Mouse (Mus musculus): Measurements from ENCODE around the gene Gm48552. TPM values are rescaled to one million over a fixed set of nuclear protein-coding genes. Genes with fewer than 3 reads are reported as not detected.
A peak's percentile ranks its signal among the peaks of the same experiment; 100 is the strongest.

The Gm48552 gene
- polyA plus RNA-seq, 1 experiment from 2014 or later = not detected

GRCm38 (mm10) chr10:81365073-81365472 lies 23.7 kb upstream of the Gm48552 start:
- Histone ChIP-seq H3K27me3 (ENCODE audit: control insufficient read depth, insufficient read depth, low read length) (peaks cover 20% of the 10 kb centered on the region), H3K4me1 (ENCODE audit: control insufficient read depth, insufficient read depth, low read length) (peaks cover 11% of the 10 kb centered on the region), H3K9ac (replicated peaks; ENCODE audit: low read length) (no peak overlapping the region), H3K4me3 (ENCODE audit: low read depth, low read length) (no peak overlapping the region; the same call in 1 of the 2 replicates), H3K36me3 (replicated peaks; ENCODE audit: control insufficient read depth, insufficient read depth, low read depth, low read length) (peaks cover 16% of the 10 kb centered on the region), H3K4me2 (ENCODE audit: low read depth, low read length) (no peak overlapping the region; the same call in 1 of the 2 replicates), H3K27ac (replicated peaks; ENCODE audit: low read depth, low read length) (no peak overlapping the region), H3K9me3 (replicated peaks; ENCODE audit: control insufficient read depth, low read length) (no peaks in the 10 kb centered on the region)
- 35% methylated on average over 4 of the region's 4 CpGs for WGBS
- ATAC-seq (replicated peaks; ENCODE audit: insufficient number of reproducible peaks, low FRiP score, low TSS enrichment, low read depth) = no peak
- peak; percentile 31 for DNase-seq (ENCODE audit: low spot score)

- peak; percentile 40 for DNase-seq (ENCODE audit: low spot score)
- peaks cover 11% of the 10 kb centered on the region for H3K4me1 ChIP-seq (ENCODE audit: control insufficient read depth, insufficient read depth, low read length)
- H3K9me3 ChIP-seq (replicated peaks; ENCODE audit: control insufficient read depth, low read length) = no peaks in the 10 kb centered on the region
- no peak within 1 kb of the TSS for H3K27ac ChIP-seq (replicated peaks; ENCODE audit: low read depth, low read length)
- H3K4me2 ChIP-seq (ENCODE audit: low read depth, low read length) = peak within 1 kb of the TSS; percentile 29
- WGBS = 28% methylated on average over 12 of the region's 12 CpGs
- H3K9ac ChIP-seq (replicated peaks; ENCODE audit: low read length) = 0 out of 2 replicates have a peak within 1 kb of the TSS, but pooled peaks have one; percentile 29
- H3K4me3 ChIP-seq (ENCODE audit: low read depth, low read length) = peak within 1 kb of the TSS; percentile 26
- ATAC-seq (replicated peaks; ENCODE audit: insufficient number of reproducible peaks, low FRiP score, low TSS enrichment, low read depth) = peak; percentile 19; the same call in 1 of the 2 replicates
- peaks cover 21% of the 10 kb centered on the region for H3K36me3 ChIP-seq (replicated peaks; ENCODE audit: control insufficient read depth, insufficient read depth, low read depth, low read length)
- H3K27me3 ChIP-seq (ENCODE audit: control insufficient read depth, insufficient read depth, low read length) = peaks cover 20% of the 10 kb centered on the region
Measured at GRCm38 (mm10) chr10:81365672-81366476, 22.9 kb upstream of the Gm48552 start, which contains the start of gene 4930404N11Rik. Gene 4930404N11Rik, minus strand, starts transcription at chr10:81365816.

GRCm38 (mm10) chr10:81366477-81367206 lies 22.2 kb upstream of the Gm48552 start:
- 77% methylated on average over 6 of the region's 6 CpGs for WGBS
- H3K9me3 ChIP-seq (replicated peaks; ENCODE audit: control insufficient read depth, low read length) = no peaks in the 10 kb centered on the region
- peaks cover 11% of the 10 kb centered on the region for H3K4me1 ChIP-seq (ENCODE audit: control insufficient read depth, insufficient read depth, low read length)
- DNase-seq (ENCODE audit: low spot score) (no peak), ATAC-seq (replicated peaks; ENCODE audit: insufficient number of reproducible peaks, low FRiP score, low TSS enrichment, low read depth) (no peak)
- H3K9ac ChIP-seq (replicated peaks; ENCODE audit: low read length) = no peak overlapping the region
- no peak overlapping the region for H3K4me2 ChIP-seq (ENCODE audit: low read depth, low read length)
- no peak overlapping the region for H3K27ac ChIP-seq (replicated peaks; ENCODE audit: low read depth, low read length)
- H3K4me3 ChIP-seq (ENCODE audit: low read depth, low read length) = no peak overlapping the region
- peaks cover 20% of the 10 kb centered on the region for H3K27me3 ChIP-seq (ENCODE audit: control insufficient read depth, insufficient read depth, low read length)
- peaks cover 26% of the 10 kb centered on the region for H3K36me3 ChIP-seq (replicated peaks; ENCODE audit: control insufficient read depth, insufficient read depth, low read depth, low read length)

GRCm38 (mm10) chr10:81367207-81367495 lies 21.7 kb upstream of the Gm48552 start:
- H3K36me3 ChIP-seq (replicated peaks; ENCODE audit: control insufficient read depth, insufficient read depth, low read depth, low read length) = peaks cover 26% of the 10 kb centered on the region
- no peaks in the 10 kb centered on the region for H3K9me3 ChIP-seq (replicated peaks; ENCODE audit: control insufficient read depth, low read length)
- no peak overlapping the region for H3K27ac ChIP-seq (replicated peaks; ENCODE audit: low read depth, low read length)
- peaks cover 11% of the 10 kb centered on the region for H3K4me1 ChIP-seq (ENCODE audit: control insufficient read depth, insufficient read depth, low read length)
- WGBS = 84% methylated on average over 6 of the region's 6 CpGs
- H3K9ac ChIP-seq (replicated peaks; ENCODE audit: low read length) = no peak overlapping the region
- H3K4me2 ChIP-seq (ENCODE audit: low read depth, low read length) = no peak overlapping the region
- H3K27me3 ChIP-seq (ENCODE audit: control insufficient read depth, insufficient read depth, low read length) = peaks cover 20% of the 10 kb centered on the region
- no peak overlapping the region for H3K4me3 ChIP-seq (ENCODE audit: low read depth, low read length)
- ATAC-seq (replicated peaks; ENCODE audit: insufficient number of reproducible peaks, low FRiP score, low TSS enrichment, low read depth) = no peak
- DNase-seq (ENCODE audit: low spot score) = no peak

GRCm38 (mm10) chr10:81375322-81375721 lies 13.5 kb upstream of the Gm48552 start:
- Histone ChIP-seq H3K36me3 (replicated peaks; ENCODE audit: control insufficient read depth, insufficient read depth, low read depth, low read length) (peaks cover 18% of the 10 kb centered on the region), H3K4me3 (ENCODE audit: low read depth, low read length) (no peak overlapping the region), H3K4me2 (ENCODE audit: low read depth, low read length) (no peak overlapping the region), H3K4me1 (ENCODE audit: control insufficient read depth, insufficient read depth, low read length) (peaks cover 8% of the 10 kb centered on the region), H3K9ac (replicated peaks; ENCODE audit: low read length) (no peak overlapping the region), H3K27me3 (ENCODE audit: control insufficient read depth, insufficient read depth, low read length) (no peaks in the 10 kb centered on the region), H3K9me3 (replicated peaks; ENCODE audit: control insufficient read depth, low read length) (no peaks in the 10 kb centered on the region), H3K27ac (replicated peaks; ENCODE audit: low read depth, low read length) (no peak overlapping the region)
- 97% methylated on average over 10 of the region's 10 CpGs for WGBS
- DNase-seq (ENCODE audit: low spot score) = no peak
- ATAC-seq (replicated peaks; ENCODE audit: insufficient number of reproducible peaks, low FRiP score, low TSS enrichment, low read depth) = no peak

GRCm38 (mm10) chr10:81376561-81377361 lies 12.0 kb upstream of the Gm48552 start:
- no peak for ATAC-seq (replicated peaks; ENCODE audit: insufficient number of reproducible peaks, low FRiP score, low TSS enrichment, low read depth)

GRCm38 (mm10) chr10:81377362-81377664 lies 11.5 kb upstream of the Gm48552 start:
- peaks cover 10% of the 10 kb centered on the region; the same call in 1 of the 2 replicates for H3K36me3 ChIP-seq (replicated peaks; ENCODE audit: control insufficient read depth, insufficient read depth, low read depth, low read length)
- ATAC-seq (replicated peaks; ENCODE audit: insufficient number of reproducible peaks, low FRiP score, low TSS enrichment, low read depth) (no peak), DNase-seq (ENCODE audit: low spot score) (no peak)
- H3K27me3 ChIP-seq (ENCODE audit: control insufficient read depth, insufficient read depth, low read length) = no peaks in the 10 kb centered on the region
- peak overlapping the region; percentile 56 for H3K4me2 ChIP-seq (ENCODE audit: low read depth, low read length)
- H3K9ac ChIP-seq (replicated peaks; ENCODE audit: low read length) = peak overlapping the region; percentile 91
- no peaks in the 10 kb centered on the region for H3K9me3 ChIP-seq (replicated peaks; ENCODE audit: control insufficient read depth, low read length)
- H3K4me1 ChIP-seq (ENCODE audit: control insufficient read depth, insufficient read depth, low read length) = peaks cover 8% of the 10 kb centered on the region
- peak overlapping the region; percentile 88 for H3K4me3 ChIP-seq (ENCODE audit: low read depth, low read length)
- H3K27ac ChIP-seq (replicated peaks; ENCODE audit: low read depth, low read length) = no peak overlapping the region
- WGBS = 58% methylated on average over 2 of the region's 2 CpGs

More at GRCm38 (mm10) chr10:81376561-81377361, 12.0 kb upstream of the Gm48552 start:
- WGBS = 40% methylated on average over 6 of the region's 6 CpGs
- Histone ChIP-seq H3K4me2 (ENCODE audit: low read depth, low read length) (peak overlapping the region; percentile 56), H3K36me3 (replicated peaks; ENCODE audit: control insufficient read depth, insufficient read depth, low read depth, low read length) (peaks cover 10% of the 10 kb centered on the region; the same call in 1 of the 2 replicates), H3K4me1 (ENCODE audit: control insufficient read depth, insufficient read depth, low read length) (peaks cover 8% of the 10 kb centered on the region), H3K9me3 (replicated peaks; ENCODE audit: control insufficient read depth, low read length) (no peaks in the 10 kb centered on the region), H3K27me3 (ENCODE audit: control insufficient read depth, insufficient read depth, low read length) (no peaks in the 10 kb centered on the region), H3K9ac (replicated peaks; ENCODE audit: low read length) (0 out of 2 replicates have a peak overlapping the region, but pooled peaks have one; percentile 22), H3K27ac (replicated peaks; ENCODE audit: low read depth, low read length) (no peak overlapping the region), H3K4me3 (ENCODE audit: low read depth, low read length) (peak overlapping the region; percentile 88)
- no peak for DNase-seq (ENCODE audit: low spot score)
